Mouse (Mus musculus) midbrain, embryonic 11.5 days (tissue): Measurements from ENCODE around the gene Nav3. TPM values are rescaled to one million over a fixed set of nuclear protein-coding genes. Genes with fewer than 3 reads are reported as not detected.

ENCODE experiments used
- ATAC-seq: fragments of 200-750 bp; cut with Nextera tagmentation; 2 replicates; pipeline ENCODE4 v1.8.0; 2017; ENCODE audit warnings: moderate TSS enrichment, moderate library complexity; ENCODE audit not compliant: low FRiP score
- DNase-seq: peaks from one replicate; pipeline ENCODE4 v3.0.0; 2015; ENCODE audit warnings: low spot score; ENCODE audit errors: missing footprints
- H3K27ac ChIP-seq: fragments of 300-500 bp; sonication (generic); 2 replicates; pipeline ENCODE4 v1.5.1; 2014; ENCODE audit warnings: low read depth, low read length
- H3K27me3 ChIP-seq: fragments of 300-500 bp; sonication (generic); 2 replicates; pipeline ENCODE4 v1.6.1; 2014; ENCODE audit warnings: mild to moderate bottlenecking, low read length, moderate library complexity, mixed read lengths; ENCODE audit not compliant: control insufficient read depth, insufficient read depth
- H3K36me3 ChIP-seq: fragments of 300-500 bp; sonication (generic); 2 replicates; pipeline ENCODE4 v1.6.1; 2014; ENCODE audit warnings: mild to moderate bottlenecking, low read length, moderate library complexity, mixed read lengths; ENCODE audit not compliant: control insufficient read depth, insufficient read depth
- H3K4me1 ChIP-seq: fragments of 300-500 bp; sonication (generic); 2 replicates; pipeline ENCODE4 v1.6.1; 2014; ENCODE audit warnings: low read length; ENCODE audit not compliant: control insufficient read depth, insufficient read depth
- H3K4me2 ChIP-seq: fragments of 300-500 bp; sonication (generic); 2 replicates; pipeline ENCODE4 v1.6.1; 2014; ENCODE audit warnings: mild to moderate bottlenecking, moderate library complexity
- H3K4me3 ChIP-seq: fragments of 300-500 bp; sonication (generic); 2 replicates; pipeline ENCODE4 v1.5.1; 2014; ENCODE audit warnings: low read depth, low read length
- H3K9ac ChIP-seq: fragments of 300-500 bp; sonication (generic); 2 replicates; pipeline ENCODE4 v1.6.1; 2014; ENCODE audit warnings: low read length
- H3K9me3 ChIP-seq: fragments of 300-500 bp; sonication (generic); 2 replicates; pipeline ENCODE4 v1.6.1; 2016; ENCODE audit warnings: low read length; ENCODE audit not compliant: control insufficient read depth
- WGBS: fragments of 180-500 bp; shearing (Covaris S2); extraction: QIAGEN DNeasy Blood & Tissue Kit; methylation state at CpG from one replicate; pipeline ENCODE4 v1.1.7; 2014; 5-methylcytosine and 5-hydroxymethylcytosine counted together
- polyA plus RNA-seq: library from polyadenylated mRNA; unstranded; fragments of >200 nt; fragmentation: Nextera tagmentation; extraction: Ambion mirVana; gene quantifications from 2 replicates; pipeline ENCODE4 v1.2.1, GENCODE M21; 2014

Nav3 gene
- polyA plus RNA-seq, 1 experiment from 2014 or later, result 7.9 TPM

GRCm38 (mm10) chr10:110154001-110154872 is 301.8 kb downstream of the Nav3 start:
- Histone ChIP-seq H3K4me1 (no peaks in the 10 kb centered on the region), H3K27ac (no peak overlapping the region), H3K36me3 (no peaks in the 10 kb centered on the region), H3K9me3 (no peaks in the 10 kb centered on the region), H3K9ac (no peak overlapping the region), H3K4me2 (no peak overlapping the region), H3K27me3 (no peaks in the 10 kb centered on the region), H3K4me3 (no peak overlapping the region)
- DNase-seq (peak; percentile 79), ATAC-seq (peak; percentile 76)
- 80% methylated on average over 6 of the region's 6 CpGs for WGBS

- Histone ChIP-seq H3K4me1 (0 out of 2 replicates have a peak, but pooled peaks cover 2% of the 10 kb centered on the region), H3K27ac (no peak overlapping the region), H3K9me3 (no peaks in the 10 kb centered on the region), H3K27me3 (no peaks in the 10 kb centered on the region), H3K36me3 (no peaks in the 10 kb centered on the region), H3K4me3 (no peak overlapping the region), H3K9ac (no peak overlapping the region), H3K4me2 (no peak overlapping the region)
- ATAC-seq, result no peak
- no peak for DNase-seq
Observed at GRCm38 (mm10) chr10:110120572-110120971, 335.4 kb downstream of the Nav3 start.

GRCm38 (mm10) chr10:110117341-110117740 is 338.7 kb downstream of the Nav3 start:
- Histone ChIP-seq H3K27me3 (no peaks in the 10 kb centered on the region), H3K36me3 (no peaks in the 10 kb centered on the region), H3K4me1 (0 out of 2 replicates have a peak, but pooled peaks cover 4% of the 10 kb centered on the region), H3K27ac (no peak overlapping the region), H3K4me2 (no peak overlapping the region), H3K9ac (no peak overlapping the region), H3K9me3 (no peaks in the 10 kb centered on the region), H3K4me3 (no peak overlapping the region)
- 73% methylated on average over 2 of the region's 2 CpGs for WGBS
- DNase-seq (peak; percentile 77), ATAC-seq (no peak)

GRCm38 (mm10) chr10:110112669-110113458 is 343.1 kb downstream of the Nav3 start:
- Histone ChIP-seq H3K36me3 (no peaks in the 10 kb centered on the region), H3K9me3 (no peaks in the 10 kb centered on the region), H3K27me3 (no peaks in the 10 kb centered on the region), H3K4me3 (no peak overlapping the region), H3K27ac (no peak overlapping the region), H3K4me1 (0 out of 2 replicates have a peak, but pooled peaks cover 4% of the 10 kb centered on the region), H3K4me2 (no peak overlapping the region), H3K9ac (no peak overlapping the region)
- DNase-seq (peak; percentile 47), ATAC-seq (0 out of 2 replicates have a peak, but pooled peaks have one; percentile 22)
- WGBS, result 75% methylated on average over 5 of the region's 5 CpGs

- no peak overlapping the region for H3K4me2 ChIP-seq
- no peaks in the 10 kb centered on the region for H3K27me3 ChIP-seq
- H3K27ac ChIP-seq, result no peak overlapping the region
- no peaks in the 10 kb centered on the region for H3K9me3 ChIP-seq
- no peaks in the 10 kb centered on the region for H3K4me1 ChIP-seq
- H3K36me3 ChIP-seq, result no peaks in the 10 kb centered on the region
- WGBS, result 86% methylated on average over 6 of the region's 6 CpGs
- ATAC-seq, result no peak
- H3K9ac ChIP-seq, result no peak overlapping the region
- H3K4me3 ChIP-seq, result no peak overlapping the region
- peak; percentile 73 for DNase-seq
Observed at GRCm38 (mm10) chr10:110103255-110103654, 352.7 kb downstream of the Nav3 start.

- no peak overlapping the region for H3K9ac ChIP-seq
- no peaks in the 10 kb centered on the region for H3K27me3 ChIP-seq
- no peak overlapping the region for H3K4me2 ChIP-seq
- WGBS, result 64% methylated on average over 4 of the region's 4 CpGs
- no peak overlapping the region for H3K27ac ChIP-seq
- no peak overlapping the region for H3K4me3 ChIP-seq
- H3K9me3 ChIP-seq, result no peaks in the 10 kb centered on the region
- H3K36me3 ChIP-seq, result no peaks in the 10 kb centered on the region
- ATAC-seq, result peak; percentile 35; the same call in 1 of the 2 replicates
- DNase-seq, result peak; percentile 82
- H3K4me1 ChIP-seq, result no peaks in the 10 kb centered on the region
Observed at GRCm38 (mm10) chr10:110102231-110102630, 353.8 kb downstream of the Nav3 start.

- H3K4me3 ChIP-seq, result no peak overlapping the region
- no peak for ATAC-seq
Observed at GRCm38 (mm10) chr10:110094433-110094832, 361.6 kb downstream of the Nav3 start.

GRCm38 (mm10) chr10:110088444-110089061 is 367.5 kb downstream of the Nav3 start:
- DNase-seq, result no peak
- no peak overlapping the region for H3K4me3 ChIP-seq
- no peak overlapping the region for H3K4me2 ChIP-seq
- no peak overlapping the region for H3K27ac ChIP-seq
- ATAC-seq, result 0 out of 2 replicates have a peak, but pooled peaks have one; percentile 4
- H3K36me3 ChIP-seq, result no peaks in the 10 kb centered on the region
- WGBS, result 75% methylated on average over 5 of the region's 5 CpGs
- no peaks in the 10 kb centered on the region for H3K9me3 ChIP-seq
- H3K9ac ChIP-seq, result no peak overlapping the region
- H3K27me3 ChIP-seq, result no peaks in the 10 kb centered on the region
- no peaks in the 10 kb centered on the region for H3K4me1 ChIP-seq

More at GRCm38 (mm10) chr10:110094433-110094832, 361.6 kb downstream of the Nav3 start:
- no peaks in the 10 kb centered on the region for H3K4me1 ChIP-seq
- no peak for DNase-seq
- H3K9ac ChIP-seq, result no peak overlapping the region
- H3K4me2 ChIP-seq, result no peak overlapping the region
- H3K27ac ChIP-seq, result no peak overlapping the region
- no peaks in the 10 kb centered on the region for H3K36me3 ChIP-seq
- no peaks in the 10 kb centered on the region for H3K9me3 ChIP-seq
- no peaks in the 10 kb centered on the region for H3K27me3 ChIP-seq
